Mouse (Mus musculus): ENCODE results near the gene Tln2.

The Tln2 gene

DNA sequence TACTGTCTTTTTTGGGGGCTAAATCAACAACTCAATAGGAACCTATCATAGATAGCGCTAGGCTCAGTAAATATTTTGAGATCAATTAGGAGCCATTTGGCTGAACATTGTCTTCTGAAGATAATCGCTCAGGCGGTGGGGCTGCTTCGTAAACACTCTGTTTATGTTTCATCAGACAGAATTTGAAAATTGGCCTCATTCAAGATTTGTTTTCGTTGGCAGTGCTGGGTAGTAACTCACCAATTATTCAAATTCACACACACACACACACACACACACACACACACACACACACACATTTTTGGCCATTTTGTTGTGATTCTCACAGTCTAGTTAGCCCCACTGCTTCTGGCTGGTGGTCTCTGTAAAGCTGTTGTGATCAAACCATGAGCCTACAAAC, 12.9 kb downstream of the Tln2 start:
- no peak for DNase-seq (ENCODE audit: low read depth, low spot score)

- DNase-seq (ENCODE audit: low read depth, low spot score): no peak
Observed at GRCm38 (mm10) chr9:67545794-67546193, 13.7 kb downstream of the Tln2 start.

DNA sequence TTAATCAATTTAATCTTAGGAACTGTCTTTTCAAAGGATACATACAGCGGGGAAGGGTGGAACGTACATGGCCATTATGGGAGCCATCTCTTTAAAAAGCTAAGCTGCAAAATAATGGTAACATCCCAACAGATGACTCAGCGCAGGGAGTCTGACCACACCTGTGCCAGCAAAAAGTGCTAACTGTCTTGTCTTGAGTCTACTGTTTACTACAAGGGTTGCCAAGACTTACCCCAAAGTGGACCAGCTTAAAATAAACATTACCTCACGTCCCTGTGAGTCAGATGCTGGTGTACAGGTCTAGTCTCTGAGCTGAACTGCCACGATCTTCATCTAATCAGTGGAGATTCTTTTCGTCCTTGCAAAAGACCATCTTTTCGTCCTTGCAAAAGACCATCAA, 14.7 kb downstream of the Tln2 start:
- no peak for DNase-seq (ENCODE audit: low read depth, low spot score)

- DNase-seq (ENCODE audit: low read depth, low spot score): no peak
Observed at GRCm38 (mm10) chr9:67541948-67542347, 17.6 kb downstream of the Tln2 start.

DNA sequence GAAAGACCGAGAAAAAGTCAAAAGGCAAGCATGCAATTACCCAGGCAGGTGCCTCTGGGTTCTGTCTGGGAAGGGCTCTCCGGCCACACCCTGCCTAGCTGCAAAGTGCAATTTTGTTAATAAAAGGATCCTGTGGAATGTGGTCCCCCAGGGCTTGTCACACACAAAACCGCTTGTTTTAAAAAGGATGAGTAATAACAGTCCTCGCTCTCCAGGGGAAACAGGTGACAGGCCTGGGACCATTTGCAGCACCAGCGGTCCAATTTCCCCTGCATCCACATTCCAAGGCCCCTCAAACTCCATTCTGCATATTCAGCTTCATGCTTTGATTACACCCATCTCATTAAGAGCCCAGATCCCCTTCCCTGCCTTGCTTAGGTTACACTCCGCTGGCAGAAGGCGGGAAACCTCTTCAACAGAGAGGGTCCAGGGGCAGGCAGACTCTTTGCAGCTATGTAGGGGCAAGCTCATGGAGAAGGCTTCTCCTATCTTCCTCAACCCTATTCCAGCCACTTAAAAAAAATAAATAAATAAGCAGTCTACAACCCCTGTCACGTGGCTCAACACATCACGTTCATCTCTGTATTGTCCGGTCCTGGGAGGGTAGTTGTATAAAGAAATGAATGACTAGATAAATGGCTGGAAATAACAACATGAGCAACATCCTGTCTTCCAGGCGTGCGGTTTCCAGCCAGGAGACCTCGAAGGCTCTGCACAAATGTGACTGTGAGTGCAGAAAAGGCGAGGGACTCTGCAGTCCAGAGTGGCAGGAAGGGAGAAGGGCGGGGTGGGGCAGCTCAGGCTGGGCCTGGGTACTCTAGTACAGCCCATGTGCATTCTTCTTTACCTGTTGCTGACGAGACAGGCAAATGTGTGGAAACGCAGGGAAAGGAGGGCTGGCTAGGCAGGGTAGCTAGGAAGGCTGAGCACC, 19.5 kb downstream of the Tln2 start:
- no peak for DNase-seq (ENCODE audit: low read depth, low spot score)

GRCm38 (mm10) chr9:67534420-67534819, 25.1 kb downstream of the Tln2 start:
- DNase-seq (ENCODE audit: low read depth, low spot score): no peak

GRCm38 (mm10) chr9:67533260-67533659, 26.2 kb downstream of the Tln2 start:
- no peak for DNase-seq (ENCODE audit: low read depth, low spot score)

GRCm38 (mm10) chr9:67532631-67533030, 26.9 kb downstream of the Tln2 start:
- no peak for DNase-seq (ENCODE audit: low read depth, low spot score)

DNA sequence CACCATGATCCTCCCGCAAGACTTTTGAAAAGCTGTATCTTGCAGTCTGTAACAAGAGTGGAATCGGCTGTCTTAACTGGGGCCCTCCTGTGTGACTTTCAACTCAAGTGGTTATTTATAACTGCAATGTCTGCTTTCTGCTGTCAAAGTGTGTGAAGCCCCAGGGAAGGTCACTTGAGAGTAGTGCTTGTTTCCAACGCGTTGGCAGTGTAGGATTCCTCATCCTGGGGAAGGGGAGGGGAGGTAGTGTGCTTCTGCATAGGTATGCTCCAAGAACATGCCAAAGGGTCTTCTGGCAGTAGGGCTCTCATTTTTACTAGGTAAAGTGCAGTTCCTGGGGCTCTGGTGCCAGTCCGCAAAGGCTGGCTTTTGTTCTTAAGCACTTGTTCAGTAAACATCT, 29.9 kb downstream of the Tln2 start:
- DNase-seq (ENCODE audit: low read depth, low spot score): no peak

DNA sequence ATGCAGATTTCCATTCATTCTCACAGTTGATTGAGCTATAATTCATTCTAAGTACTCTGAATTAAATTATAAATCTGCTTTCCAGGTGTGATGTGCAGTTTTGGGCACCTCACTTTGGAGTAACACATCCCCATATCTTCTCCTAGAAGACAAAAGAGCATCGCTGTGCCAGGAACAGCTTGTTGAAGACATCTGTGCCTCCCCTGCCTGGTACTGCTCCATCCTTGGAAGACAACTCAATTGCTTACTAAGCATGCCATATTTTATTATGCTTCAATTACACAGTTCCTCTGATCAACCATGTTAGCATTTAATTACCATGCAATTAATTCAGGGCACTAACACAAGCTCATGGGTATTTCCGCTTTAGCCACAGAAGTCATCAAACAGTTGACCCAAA, 31.8 kb downstream of the Tln2 start:
- DNase-seq (ENCODE audit: low read depth, low spot score): no peak

GRCm38 (mm10) chr9:67521736-67522135, 37.8 kb downstream of the Tln2 start:
- DNase-seq (ENCODE audit: low read depth, low spot score): no peak

- DNase-seq (ENCODE audit: low read depth, low spot score): no peak
Observed at GRCm38 (mm10) chr9:67509510-67509909, 50.0 kb downstream of the Tln2 start.

GRCm38 (mm10) chr9:67504669-67505260, 54.7 kb downstream of the Tln2 start:
- no peak for DNase-seq (ENCODE audit: low read depth, low spot score)

DNA sequence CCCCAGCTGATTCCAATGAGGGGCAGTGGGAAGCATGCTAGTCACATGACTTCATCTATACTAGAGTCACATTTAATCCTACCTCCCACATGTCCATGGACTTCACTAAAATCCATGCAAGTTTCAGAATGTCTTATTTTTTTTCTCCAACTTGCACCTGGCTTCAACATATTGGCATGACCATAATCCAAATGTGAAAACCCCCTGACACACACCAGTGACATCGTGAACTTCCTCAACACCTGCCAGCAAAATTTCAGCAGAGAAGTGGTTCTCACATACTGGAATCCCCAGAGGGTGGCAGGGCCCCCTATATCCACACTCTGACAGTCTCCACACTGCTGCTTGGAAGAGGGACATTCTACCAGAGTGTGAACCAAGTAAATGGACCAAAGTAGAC, 57.7 kb downstream of the Tln2 start:
- no peak for DNase-seq (ENCODE audit: low read depth, low spot score)

DNA sequence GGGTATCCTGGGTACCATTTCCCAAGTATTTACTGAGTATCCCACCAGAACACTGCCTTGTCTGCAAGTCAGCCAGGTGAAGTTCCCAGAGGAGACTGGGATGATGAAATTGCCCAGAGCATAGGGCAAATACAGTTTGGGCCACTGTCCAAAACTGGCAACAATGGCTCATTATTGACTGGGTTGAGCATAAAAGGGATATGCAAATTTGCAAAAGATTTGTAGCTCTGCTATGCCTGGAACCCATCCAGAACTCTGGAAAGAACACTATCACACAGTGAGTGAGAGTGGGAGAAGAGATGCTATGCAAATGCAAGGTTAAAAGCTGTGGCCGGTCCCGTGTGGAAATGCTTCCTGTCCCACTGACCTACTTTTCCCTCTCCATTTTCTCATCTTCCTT, 63.1 kb downstream of the Tln2 start:
- no peak for DNase-seq (ENCODE audit: low read depth, low spot score)

- DNase-seq (ENCODE audit: low read depth, low spot score): no peak
Observed at GRCm38 (mm10) chr9:67495350-67495749, 64.2 kb downstream of the Tln2 start.

DNA sequence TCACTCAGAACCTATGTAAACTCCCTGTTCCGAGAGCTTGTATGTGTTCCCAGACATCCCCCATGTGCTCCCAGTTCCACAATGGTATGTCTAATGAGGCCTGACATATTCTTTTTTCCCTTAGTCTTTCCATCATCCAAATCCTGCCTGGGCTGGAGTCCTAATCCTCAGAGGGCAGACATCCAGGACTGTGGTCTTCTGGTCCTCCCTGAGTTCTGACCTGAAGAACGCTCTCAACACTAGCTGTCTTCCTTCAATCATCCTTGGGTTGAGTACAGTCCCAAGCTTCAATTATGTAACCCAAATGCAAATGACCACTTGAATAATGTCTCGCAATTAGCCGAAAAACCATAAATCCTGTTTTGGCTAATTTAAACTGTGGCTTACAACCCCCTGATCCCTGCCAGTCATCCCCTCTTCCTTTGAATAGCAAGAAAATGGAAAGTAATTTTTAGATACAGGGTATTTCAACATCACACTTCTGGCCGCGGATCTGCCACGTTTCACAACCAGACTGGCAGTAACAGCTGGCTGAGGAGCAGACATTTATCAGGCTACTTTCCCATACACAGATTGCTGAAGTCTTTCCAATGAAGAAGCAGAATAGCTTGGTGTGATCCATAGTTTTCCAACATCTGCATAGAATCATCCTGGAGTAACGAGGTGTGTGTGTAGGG, 65.5 kb downstream of the Tln2 start:
- no peak for DNase-seq (ENCODE audit: low read depth, low spot score)

GRCm38 (mm10) chr9:67489370-67489769, 70.1 kb downstream of the Tln2 start:
- no peak for DNase-seq (ENCODE audit: low read depth, low spot score)

GRCm38 (mm10) chr9:67486621-67487020, 72.9 kb downstream of the Tln2 start:
- DNase-seq (ENCODE audit: low read depth, low spot score): no peak

DNA sequence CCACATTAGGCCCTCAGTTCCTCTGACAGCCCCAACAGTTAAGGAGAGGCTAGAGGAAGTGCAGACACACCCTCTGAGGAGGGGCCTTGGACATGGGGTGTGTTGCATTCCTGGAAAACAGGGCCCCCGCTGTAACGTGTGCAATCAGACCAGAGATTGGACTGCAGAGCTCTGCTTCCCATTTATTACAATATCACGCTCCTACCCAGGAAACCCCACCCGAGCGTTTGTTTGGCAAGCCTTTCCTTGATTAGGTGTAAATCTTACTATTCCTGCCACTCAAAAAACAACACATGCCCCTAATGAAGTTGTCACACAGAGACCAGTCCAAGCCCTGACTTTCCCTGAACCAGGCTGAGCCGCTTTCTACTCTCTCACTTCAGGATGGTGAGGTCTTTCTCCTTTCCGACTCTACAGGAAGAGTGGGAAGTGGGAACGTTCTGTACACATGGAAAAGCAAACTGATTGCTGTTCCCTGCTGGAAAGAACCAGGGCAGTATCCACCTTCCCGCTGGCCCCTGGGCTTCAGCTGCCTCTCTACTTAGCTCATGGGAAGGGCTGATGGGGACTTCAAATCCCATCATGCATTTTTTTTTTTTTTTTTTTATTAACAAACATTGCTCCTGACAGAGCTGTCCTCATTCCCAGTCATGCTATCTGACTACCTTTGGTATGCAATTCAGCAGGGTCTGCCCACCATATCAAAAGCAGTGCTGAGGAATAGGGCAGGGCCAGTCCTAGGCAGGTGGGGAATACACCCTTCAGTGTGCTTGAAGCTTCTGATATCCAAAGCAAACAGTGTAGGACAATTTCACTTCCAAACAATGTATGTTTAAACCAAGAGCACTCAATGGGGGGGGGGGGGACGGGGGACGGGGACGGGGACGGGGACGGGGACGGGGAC, 74.1 kb downstream of the Tln2 start:
- no peak for DNase-seq (ENCODE audit: low read depth, low spot score)

GRCm38 (mm10) chr9:67482277-67482676, 77.2 kb downstream of the Tln2 start:
- DNase-seq (ENCODE audit: low read depth, low spot score): no peak

- DNase-seq (ENCODE audit: low read depth, low spot score): no peak
Observed at GRCm38 (mm10) chr9:67481851-67482250, 77.7 kb downstream of the Tln2 start.
